Mouse (Mus musculus) liver, embryonic 14.5 days (tissue): Measurements from ENCODE around the gene Crnkl1.

Experiments used
- CTCF ChIP-seq: IDR thresholded peaks from 2 replicates; pipeline ENCODE4 v1.5.1; 2016; ENCODE audit warnings: antibody characterized with exemption, low read depth, control low read depth
- EP300 ChIP-seq: IDR thresholded peaks from 2 replicates; pipeline ENCODE4 v1.6.1; 2016; ENCODE audit warnings: antibody characterized with exemption, low read depth

GRCm38 (mm10) chr2:145971237-145972010 lies 36.6 kb upstream of the Crnkl1 start:
- no peak for TF ChIP-seq CTCF
- no peak for TF ChIP-seq EP300
